Mouse (Mus musculus): ENCODE data around the gene Wap. TPM values are rescaled to one million over a fixed set of nuclear protein-coding genes. Genes with fewer than 3 reads are reported as not detected.

Wap gene
- polyA plus RNA-seq (2015; fragmentation: Illumina TruSeq; extraction: RNeasy Lipid Tissue Mini Kit (QIAGEN cat#74804); ENCODE audit: insufficient read depth, low read depth, low replicate concordance), result not detected

DNA sequence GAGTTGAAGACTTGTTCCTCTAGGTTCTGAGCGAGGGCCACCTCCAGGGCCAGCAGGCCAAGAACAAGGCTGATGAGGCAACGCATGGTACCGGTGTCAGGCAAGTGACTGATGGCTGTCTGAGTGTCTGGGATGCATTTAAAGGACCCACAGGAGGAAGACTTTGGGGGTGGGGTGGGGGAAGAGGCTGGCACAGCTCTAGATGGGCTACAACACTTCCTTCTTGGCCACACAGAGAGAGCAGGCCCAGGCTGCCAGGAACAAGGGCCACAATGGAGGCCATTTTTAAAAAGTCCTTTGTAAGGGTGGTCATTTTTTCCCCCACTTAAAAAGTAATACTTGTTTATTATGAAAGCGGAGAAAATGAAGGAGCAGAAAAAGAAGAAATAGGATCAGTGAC is at the start of gene Wap:
TSS of gene Wap (minus strand) at position 101 of the 400 bp plus-strand sequence.

DNA sequence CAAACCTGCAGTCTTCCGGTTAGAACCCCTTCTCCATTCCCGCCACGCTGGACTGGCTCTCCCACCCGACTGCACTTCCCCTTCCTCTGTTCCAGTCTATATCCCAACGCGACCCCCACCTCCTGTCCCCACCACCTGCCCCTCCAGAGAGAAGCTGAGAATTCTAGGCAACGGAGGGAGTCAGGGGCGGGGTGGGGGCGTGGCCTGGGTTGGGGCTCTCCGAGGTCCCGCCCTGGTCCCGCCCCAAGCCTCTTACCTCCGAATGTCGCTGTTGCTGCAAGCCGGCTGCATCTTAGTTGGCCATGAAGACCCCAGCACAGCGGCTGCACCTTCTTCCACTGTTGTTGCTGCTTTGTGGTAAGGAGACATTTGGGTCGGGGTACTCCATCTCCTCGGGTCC is 19.8 kb upstream of the Wap start, which contains the start of gene Ramp3:
TSS of gene Ramp3 (plus strand) at position 251 of the 400 bp plus-strand sequence.

DNA sequence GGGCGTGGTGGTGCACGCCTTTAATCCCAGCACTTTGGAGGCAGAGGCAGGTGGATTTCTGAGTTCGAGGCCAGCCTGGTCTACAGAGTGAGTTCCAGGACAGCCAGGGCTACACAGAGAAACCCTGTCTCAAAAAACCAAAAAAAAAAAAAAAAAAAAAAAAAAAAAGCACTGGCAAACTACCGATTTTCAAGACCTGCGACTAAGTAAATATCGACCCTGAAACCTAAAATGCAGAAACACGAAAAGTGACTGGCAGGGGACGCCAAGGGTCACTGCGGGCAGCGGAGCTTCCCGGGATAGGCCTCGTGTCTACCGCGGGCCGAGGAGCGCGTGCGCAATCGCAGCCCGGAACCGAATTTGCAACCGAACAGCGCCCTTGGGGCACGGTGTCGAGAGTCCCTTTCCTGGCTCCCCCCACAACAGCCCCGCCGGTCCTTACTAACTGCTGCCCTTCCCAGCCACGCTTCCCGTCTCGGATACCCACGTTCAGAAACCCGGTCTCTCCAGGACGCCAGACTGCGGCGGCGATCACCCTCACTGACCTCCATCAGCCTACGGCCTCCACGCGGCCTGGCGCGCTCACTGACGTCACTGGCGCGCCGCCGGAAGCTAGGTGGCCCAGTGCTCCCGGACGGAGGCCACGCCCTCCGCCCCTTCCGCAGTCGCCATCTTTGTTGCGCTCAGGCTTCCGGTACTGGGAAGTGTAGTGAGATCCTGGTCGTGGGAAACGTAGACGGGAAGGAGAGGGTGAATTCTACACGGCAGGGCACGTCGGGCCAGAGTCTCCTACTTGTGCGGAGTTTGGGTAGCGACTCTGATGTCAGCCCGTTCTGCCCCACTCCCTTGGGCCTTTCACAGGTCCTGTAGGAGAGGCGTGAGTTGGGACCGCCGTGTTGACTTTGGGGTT is 12.7 kb downstream of the Wap start, which contains the start of gene Tbrg4:
TSS of gene Tbrg4 (minus strand) at position 590 of the 910 bp plus-strand sequence.

DNA sequence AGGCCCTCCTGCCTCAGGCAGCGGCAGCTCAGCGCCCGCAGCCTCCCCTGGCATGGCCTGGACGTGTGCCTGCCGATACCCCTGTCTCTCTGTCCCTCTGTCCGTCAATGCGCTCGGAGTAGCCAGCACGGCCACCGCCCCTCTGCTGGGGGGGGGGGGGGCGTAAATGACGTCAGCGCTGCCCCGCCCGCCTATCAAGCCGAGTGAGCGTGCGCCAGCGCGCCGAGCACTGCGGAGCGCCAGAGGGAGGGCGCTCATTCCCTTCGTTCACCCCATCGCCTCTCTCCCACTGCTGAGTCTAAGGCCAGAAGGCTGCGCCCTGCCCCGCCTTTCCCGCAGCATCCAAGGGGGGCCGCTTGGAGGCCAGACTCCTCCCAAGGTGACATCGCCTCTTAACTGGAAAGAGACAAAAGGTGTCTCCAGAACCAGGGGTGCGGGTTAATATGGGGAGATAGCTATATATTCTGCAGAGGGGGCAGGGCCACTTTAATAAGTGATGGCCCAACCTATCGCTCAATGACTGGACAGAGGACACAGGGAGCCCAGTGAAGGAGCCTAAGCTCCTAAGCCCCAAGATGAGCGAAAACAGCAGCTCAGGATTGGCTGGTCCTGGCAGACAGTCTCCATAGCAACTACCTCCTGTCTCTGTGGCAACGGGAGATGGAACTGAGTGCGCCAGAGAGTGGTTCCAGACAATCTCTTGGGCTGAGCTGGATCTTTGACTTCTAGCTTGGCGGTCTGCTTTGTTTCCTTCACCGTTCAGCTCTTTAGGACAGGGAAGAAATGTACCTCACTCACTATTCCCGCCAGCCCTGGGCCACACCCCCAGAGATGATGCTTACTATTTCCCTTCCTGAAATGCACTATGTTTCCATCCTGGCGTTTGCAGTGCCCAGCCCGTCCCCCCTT is 32.7 kb downstream of the Wap start, which contains the start of gene Nacad:
TSS of gene Nacad (minus strand) at position 563 of the 909 bp plus-strand sequence.

Other genes with a start within 250 kb of the Wap start
- gene Zmiz2, start 249.6 kb downstream of the Wap start, polyA plus RNA-seq (2015; fragmentation: Illumina TruSeq; extraction: RNeasy Lipid Tissue Mini Kit (QIAGEN cat#74804); ENCODE audit: insufficient read depth, low read depth, low replicate concordance), result 14.5 TPM
- gene Ppia, start 223.2 kb downstream of the Wap start, polyA plus RNA-seq (2015; fragmentation: Illumina TruSeq; extraction: RNeasy Lipid Tissue Mini Kit (QIAGEN cat#74804); ENCODE audit: insufficient read depth, low read depth, low replicate concordance), result 356 TPM
- gene H2afv, start 194.2 kb downstream of the Wap start, polyA plus RNA-seq (2015; fragmentation: Illumina TruSeq; extraction: RNeasy Lipid Tissue Mini Kit (QIAGEN cat#74804); ENCODE audit: insufficient read depth, low read depth, low replicate concordance), result 15.6 TPM
- gene Purb, start 162.7 kb downstream of the Wap start, polyA plus RNA-seq (2015; fragmentation: Illumina TruSeq; extraction: RNeasy Lipid Tissue Mini Kit (QIAGEN cat#74804); ENCODE audit: insufficient read depth, low read depth, low replicate concordance), result 6.8 TPM
- gene Myo1g, start 117.7 kb downstream of the Wap start, polyA plus RNA-seq (2015; fragmentation: Illumina TruSeq; extraction: RNeasy Lipid Tissue Mini Kit (QIAGEN cat#74804); ENCODE audit: insufficient read depth, low read depth, low replicate concordance), result 1.3 TPM
- gene Ccm2, start 91.8 kb downstream of the Wap start, polyA plus RNA-seq (2015; fragmentation: Illumina TruSeq; extraction: RNeasy Lipid Tissue Mini Kit (QIAGEN cat#74804); ENCODE audit: insufficient read depth, low read depth, low replicate concordance), result 8.1 TPM
- gene Nacad, start 32.6 kb downstream of the Wap start, polyA plus RNA-seq (2015; fragmentation: Illumina TruSeq; extraction: RNeasy Lipid Tissue Mini Kit (QIAGEN cat#74804); ENCODE audit: insufficient read depth, low read depth, low replicate concordance), result 0.17 TPM
- 10.3 TPM for gene Tbrg4, start 12.6 kb downstream of the Wap start, polyA plus RNA-seq (2015; fragmentation: Illumina TruSeq; extraction: RNeasy Lipid Tissue Mini Kit (QIAGEN cat#74804); ENCODE audit: insufficient read depth, low read depth, low replicate concordance)
- 9.6 TPM for gene Ramp3, start 19.9 kb upstream of the Wap start, polyA plus RNA-seq (2015; fragmentation: Illumina TruSeq; extraction: RNeasy Lipid Tissue Mini Kit (QIAGEN cat#74804); ENCODE audit: insufficient read depth, low read depth, low replicate concordance)
- not detected for gene Gm11983, start 199.0 kb upstream of the Wap start, polyA plus RNA-seq (2015; fragmentation: Illumina TruSeq; extraction: RNeasy Lipid Tissue Mini Kit (QIAGEN cat#74804); ENCODE audit: insufficient read depth, low read depth, low replicate concordance)